Mouse (Mus musculus): Measurements from ENCODE around the gene Gas7. TPM values are rescaled to one million over a fixed set of nuclear protein-coding genes. Genes with fewer than 3 reads are reported as not detected.

The Gas7 gene
- total and polyA plus RNA-seq, 3 experiments, result 0.44 TPM; not detected in 2

GRCm38 (mm10) chr11:67431864-67432263, 23.4 kb upstream of the Gas7 start:
- no peak for TF ChIP-seq GATA2 (IDR thresholded peaks at IDR 0.05; ENCODE audit: borderline replicate concordance, low read depth, low read length)
- TF ChIP-seq POLR2AphosphoS5 (IDR thresholded peaks at IDR 0.05; ENCODE audit: insufficient replicate concordance, low read depth, low read length), result no peak
- no peak for TF ChIP-seq CTCF (IDR thresholded peaks at IDR 0.05; ENCODE audit: low read depth, low read length)
- TF ChIP-seq TAL1 (conservative IDR thresholded peaks at IDR 0.05; ENCODE audit: low read depth, low read length), result no peak
- no peak for TF ChIP-seq GATA1 (IDR thresholded peaks at IDR 0.05; ENCODE audit: borderline replicate concordance, low read length)
- H3K36me3 ChIP-seq (replicated peaks), result no peaks in the 10 kb centered on the region
- no peaks in the 10 kb centered on the region for H3K27me3 ChIP-seq (ENCODE audit: insufficient read depth, low read length)
- ATAC-seq (ENCODE audit: extremely low read depth, insufficient number of reproducible peaks, low FRiP score, poor library complexity, severe bottlenecking) (no peak), DNase-seq (ENCODE audit: low spot score) (no peak)
- no peaks in the 10 kb centered on the region for H3K4me1 ChIP-seq (ENCODE audit: insufficient read depth, low read depth, low read length)
- H3K4me3 ChIP-seq (ENCODE audit: low read depth, low read length), result no peak overlapping the region
- peaks cover 48% of the 10 kb centered on the region for H3K9me3 ChIP-seq (replicated peaks)

GRCm38 (mm10) chr11:67433763-67434162, 21.5 kb upstream of the Gas7 start:
- Histone ChIP-seq H3K4me1 (ENCODE audit: insufficient read depth, low read depth, low read length) (no peaks in the 10 kb centered on the region), H3K27me3 (ENCODE audit: insufficient read depth, low read length) (no peaks in the 10 kb centered on the region), H3K9me3 (replicated peaks) (peaks cover 46% of the 10 kb centered on the region), H3K4me3 (ENCODE audit: low read depth, low read length) (no peak overlapping the region), H3K36me3 (replicated peaks) (no peaks in the 10 kb centered on the region)
- ATAC-seq (ENCODE audit: extremely low read depth, insufficient number of reproducible peaks, low FRiP score, poor library complexity, severe bottlenecking), result no peak
- DNase-seq (ENCODE audit: low spot score), result no peak
- TF ChIP-seq GATA2 (IDR thresholded peaks at IDR 0.05; ENCODE audit: borderline replicate concordance, low read depth, low read length) (no peak), TAL1 (conservative IDR thresholded peaks at IDR 0.05; ENCODE audit: low read depth, low read length) (no peak), GATA1 (IDR thresholded peaks at IDR 0.05; ENCODE audit: borderline replicate concordance, low read length) (no peak), POLR2AphosphoS5 (IDR thresholded peaks at IDR 0.05; ENCODE audit: insufficient replicate concordance, low read depth, low read length) (no peak), CTCF (IDR thresholded peaks at IDR 0.05; ENCODE audit: low read depth, low read length) (no peak)

GRCm38 (mm10) chr11:67438746-67439145, 16.5 kb upstream of the Gas7 start:
- TF ChIP-seq CTCF (IDR thresholded peaks at IDR 0.05; ENCODE audit: low read depth, low read length), result no peak
- no peak for TF ChIP-seq GATA1 (IDR thresholded peaks at IDR 0.05; ENCODE audit: borderline replicate concordance, low read length)
- no peak for TF ChIP-seq TAL1 (conservative IDR thresholded peaks at IDR 0.05; ENCODE audit: low read depth, low read length)
- TF ChIP-seq GATA2 (IDR thresholded peaks at IDR 0.05; ENCODE audit: borderline replicate concordance, low read depth, low read length), result no peak
- no peak for TF ChIP-seq POLR2AphosphoS5 (IDR thresholded peaks at IDR 0.05; ENCODE audit: insufficient replicate concordance, low read depth, low read length)
- Histone ChIP-seq H3K36me3 (replicated peaks) (no peaks in the 10 kb centered on the region), H3K9me3 (replicated peaks) (peaks cover 44% of the 10 kb centered on the region), H3K4me1 (ENCODE audit: insufficient read depth, low read depth, low read length) (no peaks in the 10 kb centered on the region), H3K4me3 (ENCODE audit: low read depth, low read length) (no peak overlapping the region), H3K27me3 (ENCODE audit: insufficient read depth, low read length) (no peaks in the 10 kb centered on the region)
- DNase-seq (ENCODE audit: low spot score) (no peak), ATAC-seq (ENCODE audit: extremely low read depth, insufficient number of reproducible peaks, low FRiP score, poor library complexity, severe bottlenecking) (no peak)

- Histone ChIP-seq H3K36me3 (replicated peaks) (no peaks in the 10 kb centered on the region), H3K4me1 (ENCODE audit: insufficient read depth, low read depth, low read length) (no peaks in the 10 kb centered on the region), H3K9me3 (replicated peaks) (peaks cover 38% of the 10 kb centered on the region), H3K27me3 (ENCODE audit: insufficient read depth, low read length) (no peaks in the 10 kb centered on the region), H3K4me3 (ENCODE audit: low read depth, low read length) (no peak overlapping the region)
- no peak for DNase-seq (ENCODE audit: low spot score)
- TF ChIP-seq GATA1 (IDR thresholded peaks at IDR 0.05; ENCODE audit: borderline replicate concordance, low read length) (no peak), CTCF (IDR thresholded peaks at IDR 0.05; ENCODE audit: low read depth, low read length) (no peak), POLR2AphosphoS5 (IDR thresholded peaks at IDR 0.05; ENCODE audit: insufficient replicate concordance, low read depth, low read length) (no peak), GATA2 (IDR thresholded peaks at IDR 0.05; ENCODE audit: borderline replicate concordance, low read depth, low read length) (no peak), TAL1 (conservative IDR thresholded peaks at IDR 0.05; ENCODE audit: low read depth, low read length) (no peak)
- no peak for ATAC-seq (ENCODE audit: extremely low read depth, insufficient number of reproducible peaks, low FRiP score, poor library complexity, severe bottlenecking)
Observed at GRCm38 (mm10) chr11:67445058-67445825, 10.0 kb upstream of the Gas7 start.

GRCm38 (mm10) chr11:67451525-67451924, 3.7 kb upstream of the Gas7 start:
- Histone ChIP-seq H3K4me3 (ENCODE audit: low read depth, low read length) (no peak overlapping the region), H3K36me3 (replicated peaks) (no peaks in the 10 kb centered on the region), H3K27me3 (ENCODE audit: insufficient read depth, low read length) (no peaks in the 10 kb centered on the region), H3K4me1 (ENCODE audit: insufficient read depth, low read depth, low read length) (no peaks in the 10 kb centered on the region), H3K9me3 (replicated peaks) (peaks cover 55% of the 10 kb centered on the region)
- ATAC-seq (ENCODE audit: extremely low read depth, insufficient number of reproducible peaks, low FRiP score, poor library complexity, severe bottlenecking) (no peak), DNase-seq (ENCODE audit: low spot score) (no peak)
- no peak for TF ChIP-seq POLR2AphosphoS5 (IDR thresholded peaks at IDR 0.05; ENCODE audit: insufficient replicate concordance, low read depth, low read length)
- TF ChIP-seq CTCF (IDR thresholded peaks at IDR 0.05; ENCODE audit: low read depth, low read length), result no peak
- no peak for TF ChIP-seq GATA2 (IDR thresholded peaks at IDR 0.05; ENCODE audit: borderline replicate concordance, low read depth, low read length)
- no peak for TF ChIP-seq TAL1 (conservative IDR thresholded peaks at IDR 0.05; ENCODE audit: low read depth, low read length)
- no peak for TF ChIP-seq GATA1 (IDR thresholded peaks at IDR 0.05; ENCODE audit: borderline replicate concordance, low read length)

GRCm38 (mm10) chr11:67455527-67455981, 317 bp downstream of the Gas7 start:
- no peak for ATAC-seq (ENCODE audit: extremely low read depth, insufficient number of reproducible peaks, low FRiP score, poor library complexity, severe bottlenecking)
- no peaks in the 10 kb centered on the region for H3K4me1 ChIP-seq (ENCODE audit: insufficient read depth, low read depth, low read length)
- H3K36me3 ChIP-seq (replicated peaks), result no peaks in the 10 kb centered on the region
- no peak for DNase-seq (ENCODE audit: low spot score)
- H3K9me3 ChIP-seq (replicated peaks), result peaks cover 80% of the 10 kb centered on the region
- H3K27me3 ChIP-seq (ENCODE audit: insufficient read depth, low read length), result no peaks in the 10 kb centered on the region
- TF ChIP-seq POLR2AphosphoS5 (IDR thresholded peaks at IDR 0.05; ENCODE audit: insufficient replicate concordance, low read depth, low read length), result no peak
- TF ChIP-seq CTCF (IDR thresholded peaks at IDR 0.05; ENCODE audit: low read depth, low read length), result no peak
- no peak for TF ChIP-seq GATA2 (IDR thresholded peaks at IDR 0.05; ENCODE audit: borderline replicate concordance, low read depth, low read length)
- TF ChIP-seq GATA1 (IDR thresholded peaks at IDR 0.05; ENCODE audit: borderline replicate concordance, low read length), result no peak
- TF ChIP-seq TAL1 (conservative IDR thresholded peaks at IDR 0.05; ENCODE audit: low read depth, low read length), result no peak
- no peak overlapping the region; the same call in 1 of the 2 replicates for H3K4me3 ChIP-seq (ENCODE audit: low read depth, low read length)

Data from G1E (cell line).